In genomic region chr1:92912286-92912685, GRCm38 (mm10) we compare ENCODE assay signal across 8 mouse cellular contexts. TPM values are rescaled to one million over a fixed set of nuclear protein-coding genes. Genes with fewer than 3 reads are reported as not detected.
DNase-seq lines count a peak whose midpoint lies in the region; ATAC-seq and TF ChIP-seq lines count a peak whose summit lies in the region.

No protein-coding gene starts in this region.

- H3K9me3 ChIP-seq in E14TG2a.4 (ENCODE audit: low read length) = no peaks in the 10 kb centered on the region
- H3K9me3 ChIP-seq in heart, embryonic 16.5 days (replicated peaks; ENCODE audit: control insufficient read depth, low read length) = no peaks in the 10 kb centered on the region

- H3K4me1 ChIP-seq in E14TG2a.4 (replicated peaks; ENCODE audit: low read depth, low read length) = peaks cover 51% of the 10 kb centered on the region
- H3K4me1 ChIP-seq in heart, embryonic 16.5 days (ENCODE audit: control insufficient read depth, insufficient read depth, low read length) = peaks cover 25% of the 10 kb centered on the region

- no peak overlapping the region; the same call in 1 of the 2 replicates for H3K27ac ChIP-seq in gastrocnemius, adult 2 months
- H3K27ac ChIP-seq in heart, embryonic 16.5 days (ENCODE audit: low read length) = 0 out of 2 replicates have a peak overlapping the region, but pooled peaks have one; percentile 12

- no peak for TF ChIP-seq CTCF in gastrocnemius, adult 2 months (IDR thresholded peaks at IDR 0.05)
- no peak for TF ChIP-seq CTCF in E14TG2a.4 (conservative IDR thresholded peaks at IDR 0.05; ENCODE audit: low read length)

- 41% methylated on average over 1 of the region's 1 CpGs for WGBS in heart, embryonic 16.5 days

- H3K4me3 ChIP-seq in gastrocnemius, adult 2 months = peak overlapping the region; percentile 96
- peak overlapping the region; percentile 84; the same call in 1 of the 2 replicates for H3K4me3 ChIP-seq in E14TG2a.4 (replicated peaks; ENCODE audit: low read length)
- peak overlapping the region; percentile 76 for H3K4me3 ChIP-seq in heart, embryonic 16.5 days (ENCODE audit: low read length)

- no peak for ATAC-seq in heart, embryonic 16.5 days (replicated peaks; ENCODE audit: extremely low read depth, insufficient read depth, low FRiP score)
- peak; percentile 24 for ATAC-seq in megakaryocyte progenitor cell, adult 5-6 weeks (replicated peaks; ENCODE audit: poor library complexity)
- ATAC-seq in cerebellum, adult (ENCODE audit: insufficient number of reproducible peaks, low FRiP score, low TSS enrichment) = no peak

- intact Hi-C loops in gastrocnemius, adult 2 months (cut with DNase I) = no loop called here

- peak overlapping the region; percentile 87 for H3K4me2 ChIP-seq in heart, embryonic 16.5 days (ENCODE audit: low read depth, low read length)

- peak overlapping the region; percentile 95 for H3K9ac ChIP-seq in heart, embryonic 16.5 days (ENCODE audit: low read length)

- H3K27me3 ChIP-seq in E14TG2a.4 (ENCODE audit: insufficient read depth, low read length) = peaks cover 37% of the 10 kb centered on the region
- H3K27me3 ChIP-seq in heart, embryonic 16.5 days (ENCODE audit: control insufficient read depth, insufficient read depth, low read length) = no peaks in the 10 kb centered on the region

- peaks cover 31% of the 10 kb centered on the region for H3K36me3 ChIP-seq in E14TG2a.4 (ENCODE audit: insufficient read depth, low read length)
- peaks cover 25% of the 10 kb centered on the region for H3K36me3 ChIP-seq in heart, embryonic 16.5 days (ENCODE audit: control insufficient read depth, insufficient read depth)

- DNase-seq in gastrocnemius, adult 2 months = no peak
- no peak for DNase-seq in gastrocnemius, postnatal 25 days
- peak; percentile 44 to 59 for DNase-seq in thymus, postnatal 36 days
- no peak for DNase-seq in ovary, postnatal 36 days (ENCODE audit: low spot score)

RNA-seq across cellular contexts. Expression of gene Rnpepl1, which starts 1.7 kb away (rescaled TPM):
- total RNA-seq in gastrocnemius, adult 2 months (2021) = 10 to 100 TPM; 69.9 to 74.9 TPM
- 10 to 100 TPM; 64.0 to 66.5 TPM for total RNA-seq in gastrocnemius, postnatal 25 days (2021)
- polyA plus RNA-seq in heart, embryonic 16.5 days (2015; fragmentation: Nextera tagmentation; extraction: Ambion mirVana) = 29.8 and 45.6 TPM in 2 replicates
- total RNA-seq in megakaryocyte progenitor cell, adult 5-6 weeks (2015) = 18.2 and 22.8 TPM in 2 replicates
- total RNA-seq in megakaryocyte progenitor cell, adult 5-6 weeks (2017) = 11.4 and 15.7 TPM in 2 replicates

RNA-seq across cellular contexts. Expression of gene Dusp28, which starts 5.5 kb away (rescaled TPM):
- 10 to 100 TPM; 21.8 to 24.9 TPM for total RNA-seq in gastrocnemius, adult 2 months (2021)
- total RNA-seq in gastrocnemius, postnatal 25 days (2021) = 10 to 100 TPM; 22.6 to 24.5 TPM
- polyA plus RNA-seq in heart, embryonic 16.5 days (2015; fragmentation: Nextera tagmentation; extraction: Ambion mirVana) = 16.6 and 18.5 TPM in 2 replicates
- 8.5 and 10.0 TPM in 2 replicates for total RNA-seq in megakaryocyte progenitor cell, adult 5-6 weeks (2015)
- total RNA-seq in megakaryocyte progenitor cell, adult 5-6 weeks (2017) = 2.2 and 2.9 TPM in 2 replicates

RNA-seq across cellular contexts. Expression of gene Ankmy1, which starts 9.6 kb away (rescaled TPM):
- under 1 TPM in 1 of 2 experiments, not detected in 1; 0.06 TPM for total RNA-seq in gastrocnemius, adult 2 months (2021)
- total RNA-seq in gastrocnemius, postnatal 25 days (2021) = not detected
- 0.44 and 0.67 TPM in 2 replicates for polyA plus RNA-seq in heart, embryonic 16.5 days (2015; fragmentation: Nextera tagmentation; extraction: Ambion mirVana)
- 0.27 TPM in 1 of 2 replicates, not detected in the other for total RNA-seq in megakaryocyte progenitor cell, adult 5-6 weeks (2015)
- 0.34 TPM in 1 of 2 replicates, not detected in the other for total RNA-seq in megakaryocyte progenitor cell, adult 5-6 weeks (2017)

RNA-seq across cellular contexts. Expression of gene Capn10, which starts 21.9 kb away (rescaled TPM):
- 1 to 10 TPM; 4.8 to 5.5 TPM for total RNA-seq in gastrocnemius, adult 2 months (2021)
- 1 to 10 TPM; 4.4 to 5.5 TPM for total RNA-seq in gastrocnemius, postnatal 25 days (2021)
- polyA plus RNA-seq in heart, embryonic 16.5 days (2015; fragmentation: Nextera tagmentation; extraction: Ambion mirVana) = 26.9 and 27.1 TPM in 2 replicates
- 4.4 and 6.9 TPM in 2 replicates for total RNA-seq in megakaryocyte progenitor cell, adult 5-6 weeks (2015)
- total RNA-seq in megakaryocyte progenitor cell, adult 5-6 weeks (2017) = 8.2 and 9.2 TPM in 2 replicates

RNA-seq across cellular contexts. Expression of gene Gpr35, which starts 38.4 kb away (rescaled TPM):
- total RNA-seq in gastrocnemius, adult 2 months (2021) = under 1 TPM; 0.25 to 0.61 TPM
- total RNA-seq in gastrocnemius, postnatal 25 days (2021) = under 1 TPM; 0.23 to 0.27 TPM
- 0.55 and 0.83 TPM in 2 replicates for polyA plus RNA-seq in heart, embryonic 16.5 days (2015; fragmentation: Nextera tagmentation; extraction: Ambion mirVana)
- total RNA-seq in megakaryocyte progenitor cell, adult 5-6 weeks (2015) = 1.1 TPM in 2 replicates
- total RNA-seq in megakaryocyte progenitor cell, adult 5-6 weeks (2017) = 0.74 and 1.6 TPM in 2 replicates

Comparison
In these comparisons a context has a peak if more than half of its experiments do, and no peak if none do; other contexts are left out.
1. DNase-seq: peak in thymus, postnatal 36 days (2 of 2); none in gastrocnemius, adult 2 months (single experiment), gastrocnemius, postnatal 25 days (single experiment) and ovary, postnatal 36 days (single experiment).
2. Peak in every context shown above with its lines, with median percentiles within 50 percentile points of each other: H3K4me3 ChIP-seq.